ENCODE assay signal across 8 mouse cellular contexts in genomic region chr7:36707681-36708350, GRCm38 (mm10). TPM values are rescaled to one million over a fixed set of nuclear protein-coding genes. Genes with fewer than 3 reads are reported as not detected.
DNase-seq lines count a peak whose midpoint lies in the region; ATAC-seq and TF ChIP-seq lines count a peak whose summit lies in the region.

No protein-coding gene starts in this region.

- H3K27ac ChIP-seq in kidney, adult 2 months (ENCODE audit: insufficient read depth, low read depth, low read length), result no peak overlapping the region
- H3K27ac ChIP-seq in forebrain, embryonic 11.5 days (ENCODE audit: low read depth, low read length), result peak overlapping the region; percentile 68; the same call in 1 of the 2 replicates
- H3K27ac ChIP-seq in liver, embryonic 11.5 days (ENCODE audit: low read depth, low read length), result peak overlapping the region; percentile 13; the same call in 1 of the 2 replicates
- H3K27ac ChIP-seq in neural tube, embryonic 11.5 days (ENCODE audit: low read depth, low read length), result peak overlapping the region; percentile 84

- H3K36me3 ChIP-seq in kidney, adult 2 months (ENCODE audit: control insufficient read depth, insufficient read depth, low read length), result no peaks in the 10 kb centered on the region
- H3K36me3 ChIP-seq in forebrain, embryonic 11.5 days (ENCODE audit: control insufficient read depth, insufficient read depth, low read length), result no peaks in the 10 kb centered on the region
- H3K36me3 ChIP-seq in liver, embryonic 11.5 days (ENCODE audit: control insufficient read depth, insufficient read depth, low read length), result no peaks in the 10 kb centered on the region
- no peaks in the 10 kb centered on the region for H3K36me3 ChIP-seq in neural tube, embryonic 11.5 days (ENCODE audit: control insufficient read depth, insufficient read depth, low read length)

- no peak overlapping the region; the same call in 1 of the 2 replicates for H3K4me3 ChIP-seq in kidney, adult 2 months (ENCODE audit: insufficient read depth, low read depth, low read length)
- no peak overlapping the region for H3K4me3 ChIP-seq in forebrain, embryonic 11.5 days (ENCODE audit: low read depth, low read length)
- H3K4me3 ChIP-seq in liver, embryonic 11.5 days (ENCODE audit: low read depth, low read length), result 0 out of 2 replicates have a peak overlapping the region, but pooled peaks have one; percentile 12
- H3K4me3 ChIP-seq in neural tube, embryonic 11.5 days (ENCODE audit: low read depth, low read length), result peak overlapping the region; percentile 19

- 6% methylated on average over 17 of the region's 17 CpGs for WGBS in kidney, adult 2 months
- WGBS in forebrain, embryonic 11.5 days, result 56% methylated on average over 17 of the region's 17 CpGs
- WGBS in liver, embryonic 11.5 days, result 26% methylated on average over 17 of the region's 17 CpGs
- WGBS in neural tube, embryonic 11.5 days, result 8% methylated on average over 17 of the region's 17 CpGs

- H3K4me2 ChIP-seq in forebrain, embryonic 11.5 days (ENCODE audit: low read depth, low read length, severe bottlenecking), result peak overlapping the region; percentile 15; the same call in 1 of the 2 replicates
- H3K4me2 ChIP-seq in liver, embryonic 11.5 days, result peak overlapping the region; percentile 43
- peak overlapping the region; percentile 40 for H3K4me2 ChIP-seq in neural tube, embryonic 11.5 days (ENCODE audit: low read depth)

- H3K9ac ChIP-seq in forebrain, embryonic 11.5 days (ENCODE audit: low read length), result peak overlapping the region; percentile 41
- no peak overlapping the region for H3K9ac ChIP-seq in liver, embryonic 11.5 days (ENCODE audit: low read depth, low read length)
- peak overlapping the region; percentile 44 for H3K9ac ChIP-seq in neural tube, embryonic 11.5 days (ENCODE audit: low read length)

- H3K4me1 ChIP-seq in kidney, adult 2 months (ENCODE audit: control insufficient read depth, insufficient read depth, low read length), result no peaks in the 10 kb centered on the region; the same call in 1 of the 2 replicates
- peaks cover 28% of the 10 kb centered on the region for H3K4me1 ChIP-seq in forebrain, embryonic 11.5 days (replicated peaks; ENCODE audit: control insufficient read depth, insufficient read depth, low read length)
- H3K4me1 ChIP-seq in liver, embryonic 11.5 days (replicated peaks; ENCODE audit: control insufficient read depth, insufficient read depth, low read length), result peaks cover 3% of the 10 kb centered on the region; the same call in 1 of the 2 replicates
- H3K4me1 ChIP-seq in neural tube, embryonic 11.5 days (ENCODE audit: control insufficient read depth, insufficient read depth, low read length), result peaks cover 54% of the 10 kb centered on the region

- ATAC-seq in forebrain, embryonic 11.5 days (replicated peaks; ENCODE audit: low FRiP score), result peak; percentile 44
- ATAC-seq in liver, embryonic 11.5 days (replicated peaks; ENCODE audit: low FRiP score), result no peak; the same call in 1 of the 2 replicates
- peak; percentile 69 for ATAC-seq in neural tube, embryonic 11.5 days (ENCODE audit: insufficient read depth, low FRiP score, low TSS enrichment)

- DNase-seq in kidney, adult 2 months, result peak; percentile 21
- no peak for DNase-seq in kidney, adult 9 months
- no peak for DNase-seq in forebrain, embryonic 11.5 days (ENCODE audit: low spot score)
- DNase-seq in liver, embryonic 11.5 days (ENCODE audit: low spot score), result no peak
- DNase-seq in neural tube, embryonic 11.5 days (ENCODE audit: low spot score), result peak; percentile 80
- DNase-seq in c-Kit-positive CD71-positive TER-119-positive erythroid progenitor cells, embryonic 14.5 days (ENCODE audit: low spot score), result no peak
- no peak for DNase-seq in layer of hippocampus, adult 9-10 months (ENCODE audit: low spot score)
- no peak for DNase-seq in gastrocnemius, postnatal 10 days

- no peaks in the 10 kb centered on the region for H3K27me3 ChIP-seq in kidney, adult 2 months (replicated peaks; ENCODE audit: control insufficient read depth, insufficient read depth, low read length)
- no peaks in the 10 kb centered on the region for H3K27me3 ChIP-seq in forebrain, embryonic 11.5 days (ENCODE audit: control insufficient read depth, insufficient read depth, low read length)
- H3K27me3 ChIP-seq in liver, embryonic 11.5 days (replicated peaks; ENCODE audit: control insufficient read depth, insufficient read depth, low read length), result no peaks in the 10 kb centered on the region
- no peaks in the 10 kb centered on the region for H3K27me3 ChIP-seq in neural tube, embryonic 11.5 days (ENCODE audit: control insufficient read depth, insufficient read depth, low read length)

- H3K9me3 ChIP-seq in forebrain, embryonic 11.5 days (ENCODE audit: control insufficient read depth, low read length), result no peaks in the 10 kb centered on the region
- no peaks in the 10 kb centered on the region for H3K9me3 ChIP-seq in liver, embryonic 11.5 days (ENCODE audit: control insufficient read depth, low read length)
- H3K9me3 ChIP-seq in neural tube, embryonic 11.5 days (ENCODE audit: control insufficient read depth, low read length), result no peaks in the 10 kb centered on the region

- TF ChIP-seq POLR2A in kidney, adult 2 months (IDR thresholded peaks at IDR 0.05; ENCODE audit: low read depth, low read length), result no peak

- no peak for TF ChIP-seq CTCF in kidney, adult 2 months (conservative IDR thresholded peaks at IDR 0.05; ENCODE audit: insufficient read depth, insufficient read length, low read depth, low read length)

RNA-seq across cellular contexts. Expression of gene Tshz3, which starts 9.9 kb away (rescaled TPM):
- 1.5 and 2.0 TPM in 2 replicates for polyA plus RNA-seq in kidney, adult 2 months (2012; rRNA removed)
- 9.3 and 10.0 TPM in 2 replicates for polyA plus RNA-seq in forebrain, embryonic 11.5 days (2014; fragmentation: Nextera tagmentation; extraction: Ambion mirVana)
- 3.3 and 3.7 TPM in 2 replicates for polyA plus RNA-seq in liver, embryonic 11.5 days (2014; fragmentation: Nextera tagmentation; extraction: Ambion mirVana)
- 15.2 and 16.3 TPM in 2 replicates for polyA plus RNA-seq in neural tube, embryonic 11.5 days (2014; fragmentation: Nextera tagmentation; extraction: Ambion mirVana)
- 10 to 100 TPM in 1 of 2 experiments, 1 to 10 TPM in 1; 7.8 to 11.0 TPM for total RNA-seq in gastrocnemius, postnatal 10 days (2021)

Comparison
In these comparisons a context has a peak if more than half of its experiments do, and no peak if none do; other contexts are left out.
1. DNase-seq: peak in kidney, adult 2 months (single experiment) and neural tube, embryonic 11.5 days (single experiment); none in kidney, adult 9 months (single experiment), forebrain, embryonic 11.5 days (single experiment), liver, embryonic 11.5 days (single experiment), c-Kit-positive CD71-positive TER-119-positive erythroid progenitor cells, embryonic 14.5 days (single experiment), layer of hippocampus, adult 9-10 months (single experiment) and gastrocnemius, postnatal 10 days (single experiment).
2. H3K4me3 ChIP-seq: peak in liver, embryonic 11.5 days (single experiment) and neural tube, embryonic 11.5 days (single experiment); none in kidney, adult 2 months (single experiment) and forebrain, embryonic 11.5 days (single experiment).
3. Peak in every context shown above with its lines, with median percentiles within 50 percentile points of each other: H3K4me2 ChIP-seq.